Mouse (Mus musculus) lung, embryonic 16.5 days (tissue): ENCODE measurements around the gene Vmn1r221. TPM values are rescaled to one million over a fixed set of nuclear protein-coding genes. Genes with fewer than 3 reads are reported as not detected.

Experiments
- ATAC-seq: fragments of 200-750 bp; cut with Nextera tagmentation; 2 replicates; pipeline ENCODE4 v1.8.0; 2017; ENCODE audit warnings: low read depth, mild to moderate bottlenecking, moderate library complexity
- H3K27ac ChIP-seq: fragments of 300-500 bp; sonication (generic); 2 replicates; pipeline ENCODE4 v1.5.1; 2014; ENCODE audit warnings: mild to moderate bottlenecking, control low read depth, low read length
- H3K27me3 ChIP-seq: fragments of 300-500 bp; sonication (generic); 2 replicates; pipeline ENCODE4 v1.6.1; 2014; ENCODE audit warnings: low read depth, low read length, mixed read lengths; ENCODE audit not compliant: control insufficient read depth, insufficient read depth
- H3K36me3 ChIP-seq: fragments of 300-500 bp; sonication (generic); 2 replicates; pipeline ENCODE4 v1.6.1; 2014; ENCODE audit warnings: low read length; ENCODE audit not compliant: control insufficient read depth, insufficient read depth
- H3K4me1 ChIP-seq: fragments of 300-500 bp; sonication (generic); replicated peaks from 2 replicates; pipeline ENCODE4 v1.6.1; 2014; ENCODE audit warnings: low read length, mixed read lengths; ENCODE audit not compliant: control insufficient read depth, insufficient read depth
- H3K4me2 ChIP-seq: fragments of 300-500 bp; sonication (generic); 2 replicates; pipeline ENCODE4 v1.6.1; 2014; ENCODE audit warnings: low read depth, low read length, control low read depth
- H3K4me3 ChIP-seq: fragments of 300-500 bp; sonication (generic); 2 replicates; pipeline ENCODE4 v1.5.1; 2014; ENCODE audit warnings: mild to moderate bottlenecking, low read length, control low read depth
- H3K9ac ChIP-seq: fragments of 300-500 bp; sonication (generic); 2 replicates; pipeline ENCODE4 v1.6.1; 2014; ENCODE audit warnings: low read length, control low read depth
- H3K9me3 ChIP-seq: fragments of 300-500 bp; sonication (generic); 2 replicates; pipeline ENCODE4 v1.6.1; 2016; ENCODE audit warnings: low read length; ENCODE audit not compliant: control insufficient read depth
- WGBS: fragments of 180-500 bp; shearing (Covaris S2); extraction: QIAGEN DNeasy Blood & Tissue Kit; methylation state at CpG from one replicate; pipeline ENCODE4 v1.1.7; 2014; 5-methylcytosine and 5-hydroxymethylcytosine counted together
- polyA plus RNA-seq: library from polyadenylated mRNA; unstranded; fragments of >200 nt; fragmentation: Nextera tagmentation; extraction: Ambion mirVana; gene quantifications from 2 replicates; pipeline ENCODE4 v1.2.1, GENCODE M21; 2015

The Vmn1r221 gene
- polyA plus RNA-seq, 1 experiment from 2014 or later, result not detected

DNA sequence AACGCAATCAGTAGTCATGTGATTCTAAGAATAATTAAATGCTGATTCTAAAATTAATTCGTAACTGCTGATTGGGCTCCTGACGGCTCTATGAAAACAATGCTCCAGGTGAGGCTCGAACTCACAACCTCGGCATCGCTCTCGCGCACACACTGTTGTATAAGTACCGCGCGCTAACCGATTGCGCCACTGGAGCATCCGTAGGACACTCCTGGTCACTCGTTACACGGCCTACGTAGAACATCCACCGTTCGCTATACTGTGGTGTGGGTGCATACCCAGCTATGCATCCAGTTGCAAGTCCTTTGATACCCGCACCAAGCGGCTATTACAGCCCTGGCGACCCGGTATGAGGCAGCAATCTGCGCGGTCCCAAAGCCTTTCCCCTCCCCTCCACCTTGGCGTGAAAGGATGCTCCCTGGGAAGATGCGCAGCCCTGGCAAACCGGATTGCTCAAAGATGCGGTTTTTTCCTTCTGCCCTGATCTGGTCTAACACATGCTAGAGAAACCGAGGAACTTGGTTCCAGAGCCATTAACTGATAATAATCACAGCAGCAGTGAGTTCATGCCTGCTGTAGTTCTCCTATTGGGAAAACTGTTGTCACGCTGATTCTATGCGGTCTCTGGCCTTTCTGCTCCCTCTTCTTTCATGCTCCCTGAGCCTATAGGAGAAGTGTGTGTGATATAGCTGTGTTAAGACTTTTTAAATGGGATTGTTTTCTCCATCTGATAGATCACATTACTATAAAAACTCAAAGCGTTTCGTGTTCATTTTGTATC, 56.6 kb downstream of the Vmn1r221 start:
- ATAC-seq, result no peak

More for the DNA sequence above, 56.6 kb downstream of the Vmn1r221 start:
- H3K9me3 ChIP-seq, result no peaks in the 10 kb centered on the region
- H3K27ac ChIP-seq, result no peak overlapping the region
- 4% methylated on average over 34 of the region's 34 CpGs for WGBS
- no peaks in the 10 kb centered on the region for H3K4me1 ChIP-seq
- no peaks in the 10 kb centered on the region for H3K36me3 ChIP-seq
- H3K4me2 ChIP-seq, result peak overlapping the region; percentile 37
- H3K9ac ChIP-seq, result no peak overlapping the region
- no peaks in the 10 kb centered on the region for H3K27me3 ChIP-seq
- peak overlapping the region; percentile 25 for H3K4me3 ChIP-seq

Other genes with a start within 250 kb of the Vmn1r221 start
- gene Vmn1r213, start 206.5 kb upstream of the Vmn1r221 start, polyA plus RNA-seq, result not detected in 2 replicates
- not detected in 2 replicates for gene Vmn1r214, start 183.7 kb upstream of the Vmn1r221 start, polyA plus RNA-seq
- gene Vmn1r215, start 146.1 kb upstream of the Vmn1r221 start, polyA plus RNA-seq, result not detected in 2 replicates
- not detected in 2 replicates for gene Vmn1r217, start 95.9 kb upstream of the Vmn1r221 start, polyA plus RNA-seq
- not detected in 2 replicates for gene Vmn1r218, start 81.0 kb upstream of the Vmn1r221 start, polyA plus RNA-seq
- gene Vmn1r219, start 54.8 kb upstream of the Vmn1r221 start, polyA plus RNA-seq, result not detected in 2 replicates
- not detected in 2 replicates for gene Vmn1r220, start 26.2 kb upstream of the Vmn1r221 start, polyA plus RNA-seq
- gene Vmn1r222, start 21.8 kb downstream of the Vmn1r221 start, polyA plus RNA-seq, result not detected in 2 replicates
- gene Vmn1r223, start 33.0 kb downstream of the Vmn1r221 start, polyA plus RNA-seq, result not detected in 2 replicates
- gene Zfp322a, start 155.1 kb downstream of the Vmn1r221 start, polyA plus RNA-seq, result 56.0 and 56.3 TPM in 2 replicates
- gene Abt1, start 209.7 kb downstream of the Vmn1r221 start, polyA plus RNA-seq, result 11.8 and 12.3 TPM in 2 replicates